27 mouse cellular contexts compared by ENCODE assay signal in the genomic region with DNA sequence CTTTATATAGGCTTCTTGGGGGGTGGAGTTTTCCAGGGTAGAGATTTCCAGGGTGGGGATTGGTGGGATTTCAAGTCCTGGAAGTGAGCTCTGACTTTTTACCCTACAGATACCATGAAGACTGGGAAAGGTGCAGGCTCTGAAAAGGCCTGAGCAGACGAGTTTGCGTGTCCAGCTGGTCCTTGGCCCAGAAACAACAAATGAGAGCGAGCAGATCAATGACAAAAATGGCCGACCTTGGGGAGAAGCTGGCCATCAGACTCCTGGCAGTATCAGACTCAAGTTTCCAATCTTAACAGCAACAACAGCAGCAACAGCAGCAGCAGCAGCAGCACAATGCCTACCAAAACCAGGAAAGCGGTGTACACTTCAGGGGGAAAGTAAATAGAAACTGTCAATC. TPM values are rescaled to one million over a fixed set of nuclear protein-coding genes. Genes with fewer than 3 reads are reported as not detected.
DNase-seq lines count a peak whose midpoint lies in the region; ATAC-seq and TF ChIP-seq lines count a peak whose summit lies in the region.
"Had no signal": no experiment of that assay in that cellular context is flagged by ENCODE, and none has a peak within 500 bp of the region (broad histone marks: within the 10 kb centered on the region; RNA-seq: fewer than 3 reads in every experiment).

No protein-coding gene starts in this region.

- no peaks in the 10 kb centered on the region for H3K9me3 ChIP-seq in heart, embryonic 12.5 days (replicated peaks)
- no peaks in the 10 kb centered on the region for H3K9me3 ChIP-seq in heart, embryonic 16.5 days (replicated peaks; ENCODE audit: control insufficient read depth, low read length)
- H3K9me3 ChIP-seq: embryonic facial prominence, embryonic 12.5 days; embryonic facial prominence, embryonic 15.5 days; forebrain, embryonic 12.5 days; forebrain, embryonic 15.5 days; G1E; hindbrain, embryonic 12.5 days; hindbrain, embryonic 15.5 days had no signal

- H3K9ac ChIP-seq in heart, embryonic 12.5 days: no peak overlapping the region
- no peak overlapping the region for H3K9ac ChIP-seq in heart, embryonic 16.5 days (ENCODE audit: low read length)
- H3K9ac ChIP-seq in liver, adult 2 months (ENCODE audit: low read depth, low read length): no peak overlapping the region
- H3K9ac ChIP-seq: embryonic facial prominence, embryonic 12.5 days; embryonic facial prominence, embryonic 15.5 days; forebrain, embryonic 12.5 days; forebrain, embryonic 15.5 days; hindbrain, embryonic 12.5 days; hindbrain, embryonic 15.5 days had no signal

- no peaks in the 10 kb centered on the region for H3K79me2 ChIP-seq in liver, adult 2 months (ENCODE audit: control insufficient read depth, insufficient read depth, low read length)

- intact Hi-C loops in heart, postnatal 14 days (cut with DNase I): no loop called here

- no peak for TF ChIP-seq CTCF in liver, adult 2 months (IDR thresholded peaks at IDR 0.05; ENCODE audit: low read depth, low read length)

- ATAC-seq in heart, embryonic 12.5 days (ENCODE audit: insufficient number of reproducible peaks, low FRiP score): no peak
- ATAC-seq in heart, embryonic 16.5 days (replicated peaks; ENCODE audit: extremely low read depth, insufficient read depth, low FRiP score): no peak
- ATAC-seq: forebrain, embryonic 15.5 days; intestine, postnatal 0 days; Patski had no signal

- H3K27me3 ChIP-seq in heart, embryonic 12.5 days (replicated peaks): no peaks in the 10 kb centered on the region
- H3K27me3 ChIP-seq in heart, embryonic 16.5 days (ENCODE audit: control insufficient read depth, insufficient read depth, low read length): no peaks in the 10 kb centered on the region
- H3K27me3 ChIP-seq in liver, adult 2 months (ENCODE audit: control insufficient read depth, insufficient read depth, low read length): no peaks in the 10 kb centered on the region
- H3K27me3 ChIP-seq: embryonic facial prominence, embryonic 12.5 days; embryonic facial prominence, embryonic 15.5 days; forebrain, embryonic 12.5 days; forebrain, embryonic 15.5 days; hindbrain, embryonic 12.5 days; hindbrain, embryonic 15.5 days; Patski had no signal

- DNase-seq in adrenal gland, adult 8-10 months: peak; percentile 34
- no peak for DNase-seq in adrenal gland, adult 18-20 months (ENCODE audit: low spot score in 2 of 2)
- DNase-seq in heart, postnatal 14 days: no peak
- no peak for DNase-seq in heart, adult 18-20 months
- peak; percentile 39 for DNase-seq in liver, adult 2 months (ENCODE audit: extremely low read depth, low read depth, low spot score)
- no peak for DNase-seq in liver
- DNase-seq: adrenal gland, postnatal 10 days; B cell, adult 2 months; cerebellum, adult 11 months; cerebellum, adult 2 months; cerebellum, adult 9-11 months; cerebellum, postnatal 25 days; gastrocnemius, postnatal 14 days; heart, adult 11 months had no signal

- 87% methylated on average over 5 of the region's 5 CpGs for WGBS in heart, embryonic 12.5 days
- 78% methylated on average over 5 of the region's 5 CpGs for WGBS in heart, embryonic 16.5 days
- WGBS in liver, adult 2 months: 39% methylated on average over 5 of the region's 5 CpGs

- H3K4me3 ChIP-seq in heart, embryonic 12.5 days: no peak overlapping the region
- H3K4me3 ChIP-seq in heart, embryonic 16.5 days (ENCODE audit: low read length): no peak overlapping the region
- H3K4me3 ChIP-seq in liver, adult 2 months (ENCODE audit: insufficient read depth, low read depth, low read length): no peak overlapping the region
- H3K4me3 ChIP-seq: embryonic facial prominence, embryonic 12.5 days; embryonic facial prominence, embryonic 15.5 days; erythroblast, embryonic 14.5 days; forebrain, embryonic 12.5 days; forebrain, embryonic 15.5 days; hindbrain, embryonic 12.5 days; hindbrain, embryonic 15.5 days had no signal

- H3K36me3 ChIP-seq in heart, embryonic 12.5 days: no peaks in the 10 kb centered on the region
- H3K36me3 ChIP-seq in heart, embryonic 16.5 days (ENCODE audit: control insufficient read depth, insufficient read depth): no peaks in the 10 kb centered on the region
- H3K36me3 ChIP-seq in liver, adult 2 months (ENCODE audit: control insufficient read depth, insufficient read depth, low read length): no peaks in the 10 kb centered on the region
- H3K36me3 ChIP-seq: embryonic facial prominence, embryonic 12.5 days; embryonic facial prominence, embryonic 15.5 days; forebrain, embryonic 12.5 days; forebrain, embryonic 15.5 days; G1E; hindbrain, embryonic 12.5 days; hindbrain, embryonic 15.5 days had no signal

- no peak overlapping the region for H3K4me2 ChIP-seq in heart, embryonic 12.5 days
- H3K4me2 ChIP-seq in heart, embryonic 16.5 days (ENCODE audit: low read depth, low read length): no peak overlapping the region
- H3K4me2 ChIP-seq: embryonic facial prominence, embryonic 12.5 days; embryonic facial prominence, embryonic 15.5 days; forebrain, embryonic 12.5 days; forebrain, embryonic 15.5 days; hindbrain, embryonic 12.5 days; hindbrain, embryonic 15.5 days had no signal

- H3K27ac ChIP-seq in heart, embryonic 12.5 days (ENCODE audit: poor library complexity, severe bottlenecking): peak overlapping the region; percentile 61
- 0 out of 2 replicates have a peak overlapping the region, but pooled peaks have one; percentile 9 for H3K27ac ChIP-seq in heart, embryonic 16.5 days (ENCODE audit: low read length)
- no peak overlapping the region for H3K27ac ChIP-seq in liver, adult 2 months (replicated peaks; ENCODE audit: insufficient read depth, low read depth, low read length)
- H3K27ac ChIP-seq: embryonic facial prominence, embryonic 12.5 days; embryonic facial prominence, embryonic 15.5 days; forebrain, embryonic 12.5 days; forebrain, embryonic 15.5 days; hindbrain, embryonic 12.5 days; hindbrain, embryonic 15.5 days had no signal

- H3K4me1 ChIP-seq in heart, embryonic 12.5 days (replicated peaks): peaks cover 77% of the 10 kb centered on the region
- peaks cover 38% of the 10 kb centered on the region for H3K4me1 ChIP-seq in heart, embryonic 16.5 days (ENCODE audit: control insufficient read depth, insufficient read depth, low read length)
- H3K4me1 ChIP-seq in liver, adult 2 months (ENCODE audit: control insufficient read depth, insufficient read depth, low read length): peaks cover 17% of the 10 kb centered on the region; the same call in 1 of the 2 replicates
- H3K4me1 ChIP-seq: forebrain, embryonic 12.5 days had no signal

- TF ChIP-seq POLR2A in liver, adult 2 months (IDR thresholded peaks at IDR 0.05; ENCODE audit: extremely low read depth, insufficient read depth, low read length): no peak

RNA-seq across cellular contexts. Expression of a gene that starts 7.4 kb away (rescaled TPM):
- total RNA-seq in adrenal gland, adult 8-10 months (2022): 1 to 10 TPM in 1 of 4 experiments, under 1 TPM in 3; 0.68 to 1.7 (median 0.78) TPM
- 1 to 10 TPM in 1 of 2 experiments, under 1 TPM in 1; 0.73 to 1.0 TPM for total RNA-seq in adrenal gland, adult 18-20 months (2021)
- polyA plus RNA-seq in heart, embryonic 12.5 days (2016; fragmentation: Nextera tagmentation; extraction: Ambion mirVana): 75.6 and 76.5 TPM in 2 replicates
- total RNA-seq in heart, postnatal 14 days (2021): 10 to 100 TPM in 1 of 2 experiments, 1 to 10 TPM in 1; 6.4 to 10.7 TPM
- polyA plus RNA-seq in heart, embryonic 16.5 days (2015; fragmentation: Nextera tagmentation; extraction: Ambion mirVana): 67.2 and 71.5 TPM in 2 replicates
- 1 to 10 TPM; 4.3 to 5.6 TPM for total RNA-seq in heart, adult 18-20 months (2021)
- 1.2 and 2.4 TPM in 2 replicates for total RNA-seq in liver, adult 2 months (2014; rRNA removed)
- polyA plus RNA-seq in liver, adult 2 months (2012; rRNA removed): 5.3 and 11.1 TPM in 2 replicates
- total RNA-seq: CH12.LX had no signal

RNA-seq across cellular contexts. Expression of a gene that starts 49.1 kb away (rescaled TPM):
- 100 to 1,000 TPM; 226 to 255 (median 255) TPM for total RNA-seq in adrenal gland, adult 8-10 months (2022)
- 100 to 1,000 TPM; 214 to 234 TPM for total RNA-seq in adrenal gland, adult 18-20 months (2021)
- polyA plus RNA-seq in heart, embryonic 12.5 days (2016; fragmentation: Nextera tagmentation; extraction: Ambion mirVana): 250 and 251 TPM in 2 replicates
- total RNA-seq in heart, postnatal 14 days (2021): 100 to 1,000 TPM; 202 to 211 TPM
- 228 and 234 TPM in 2 replicates for polyA plus RNA-seq in heart, embryonic 16.5 days (2015; fragmentation: Nextera tagmentation; extraction: Ambion mirVana)
- 100 to 1,000 TPM; 216 to 232 TPM for total RNA-seq in heart, adult 18-20 months (2021)
- total RNA-seq in liver, adult 2 months (2014; rRNA removed): 26.1 and 29.1 TPM in 2 replicates
- 89.9 and 97.6 TPM in 2 replicates for polyA plus RNA-seq in liver, adult 2 months (2012; rRNA removed)

Comparison
In these comparisons a context has a peak if more than half of its experiments do, and no peak if none do; other contexts are left out.
1. DNase-seq: peak in adrenal gland, adult 8-10 months (single experiment) and liver, adult 2 months (single experiment); none in adrenal gland, adult 18-20 months (0 of 2), heart, postnatal 14 days (0 of 2), heart, adult 18-20 months (0 of 2) and liver (single experiment).